Mouse (Mus musculus) neural tube, embryonic 14.5 days (tissue): Measurements from ENCODE around the gene Tmem255b. TPM values are rescaled to one million over a fixed set of nuclear protein-coding genes. Genes with fewer than 3 reads are reported as not detected.

Source experiments
- ATAC-seq: fragments of 200-750 bp; cut with Nextera tagmentation; 2 replicates; pipeline ENCODE4 v1.8.0; 2017; ENCODE audit warnings: low read depth, mild to moderate bottlenecking, moderate TSS enrichment, moderate library complexity
- H3K27ac ChIP-seq: fragments of 300-500 bp; sonication (generic); 2 replicates; pipeline ENCODE4 v1.5.1; 2014; ENCODE audit warnings: low read depth, mild to moderate bottlenecking, control low read depth, low read length, moderate library complexity, mixed read lengths
- H3K27me3 ChIP-seq: fragments of 300-500 bp; sonication (generic); 2 replicates; pipeline ENCODE4 v1.6.1; 2014; ENCODE audit warnings: low read length; ENCODE audit not compliant: control insufficient read depth, insufficient read depth
- H3K36me3 ChIP-seq: fragments of 300-500 bp; sonication (generic); 2 replicates; pipeline ENCODE4 v1.6.1; 2014; ENCODE audit warnings: low read length, mixed read lengths; ENCODE audit not compliant: control insufficient read depth, insufficient read depth
- H3K4me1 ChIP-seq: fragments of 300-500 bp; sonication (generic); 2 replicates; pipeline ENCODE4 v1.6.1; 2014; ENCODE audit warnings: low read length; ENCODE audit not compliant: control insufficient read depth, insufficient read depth
- H3K4me2 ChIP-seq: fragments of 300-500 bp; sonication (generic); 2 replicates; pipeline ENCODE4 v1.6.1; 2014; ENCODE audit warnings: mild to moderate bottlenecking, low read depth, low read length, control low read depth
- H3K4me3 ChIP-seq: fragments of 300-500 bp; sonication (generic); 2 replicates; pipeline ENCODE4 v1.5.1; 2014; ENCODE audit warnings: low read depth, low read length, control low read depth, mixed read lengths
- H3K9ac ChIP-seq: fragments of 300-500 bp; sonication (generic); replicated peaks from 2 replicates; pipeline ENCODE4 v1.6.1; 2014; ENCODE audit warnings: low read depth, mild to moderate bottlenecking, control low read depth, low read length, mixed read lengths
- H3K9me3 ChIP-seq: fragments of 300-500 bp; sonication (generic); 2 replicates; pipeline ENCODE4 v1.6.1; 2016; ENCODE audit warnings: low read length; ENCODE audit not compliant: control insufficient read depth
- WGBS: fragments of 180-500 bp; shearing (Covaris S2); extraction: QIAGEN DNeasy Blood & Tissue Kit; methylation state at CpG from one replicate; pipeline ENCODE4 v1.1.7; 2014; 5-methylcytosine and 5-hydroxymethylcytosine counted together
- polyA plus RNA-seq: library from polyadenylated mRNA; unstranded; fragments of >200 nt; fragmentation: Nextera tagmentation; extraction: Ambion mirVana; gene quantifications from 2 replicates; pipeline ENCODE4 v1.2.1, GENCODE M21; 2014

The Tmem255b gene
- polyA plus RNA-seq, 1 experiment from 2014 or later, result 1.5 TPM

DNA sequence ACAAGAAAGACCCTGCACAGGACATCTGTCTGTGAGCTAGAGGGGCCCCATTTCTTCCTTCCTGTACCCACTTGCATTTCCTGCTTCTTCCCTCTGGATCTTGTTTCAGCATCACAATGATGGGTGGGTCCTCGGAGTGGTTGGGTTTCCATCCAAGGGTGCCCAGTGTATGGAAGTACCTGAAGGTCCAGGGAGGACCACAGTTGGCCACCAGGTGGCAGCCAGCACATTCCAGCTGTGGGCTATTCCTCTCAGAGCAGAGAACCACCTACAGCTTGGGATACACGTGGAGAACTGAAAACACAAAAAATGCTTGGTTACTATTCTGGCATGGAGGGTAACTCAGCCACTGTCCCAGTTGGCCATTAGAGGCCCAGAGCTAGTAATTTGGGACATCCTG, 20.3 kb downstream of the Tmem255b start:
- whole genome bisulfite sequencing, result 29% methylated on average over 2 of the region's 2 CpGs
- Histone ChIP-seq H3K9me3 (no peaks in the 10 kb centered on the region), H3K36me3 (no peaks in the 10 kb centered on the region), H3K4me1 (peaks cover 11% of the 10 kb centered on the region; the same call in 1 of the 2 replicates), H3K4me3 (no peak overlapping the region), H3K4me2 (no peak overlapping the region), H3K9ac (no peak overlapping the region), H3K27me3 (no peaks in the 10 kb centered on the region), H3K27ac (no peak overlapping the region)
- ATAC-seq, result peak; percentile 70

DNA sequence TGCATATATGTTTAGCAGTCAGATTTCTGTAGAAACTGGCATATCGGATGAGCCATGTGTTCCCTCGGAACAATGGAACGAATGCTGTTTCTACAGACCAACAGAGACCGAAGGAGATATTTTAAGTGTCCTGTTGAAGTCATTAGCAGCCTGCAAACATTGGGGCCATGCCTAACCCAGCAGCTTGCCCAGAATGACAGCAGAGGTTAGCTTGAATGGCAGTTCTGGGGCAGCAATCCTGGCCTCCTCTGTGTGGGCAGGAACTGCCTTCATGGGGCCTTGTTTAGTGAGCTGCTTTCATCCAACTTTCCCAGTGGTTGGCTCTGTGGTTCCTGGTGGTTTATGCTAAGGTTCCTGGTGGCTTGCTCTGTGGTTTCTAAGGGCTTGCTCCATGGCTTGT, 24.4 kb downstream of the Tmem255b start:
- H3K36me3 ChIP-seq, result no peaks in the 10 kb centered on the region
- ATAC-seq, result no peak
- no peak overlapping the region for H3K4me3 ChIP-seq
- WGBS, result 94% methylated on average over 4 of the region's 4 CpGs
- H3K4me2 ChIP-seq, result no peak overlapping the region
- H3K4me1 ChIP-seq, result peaks cover 4% of the 10 kb centered on the region; the same call in 1 of the 2 replicates
- H3K27ac ChIP-seq, result no peak overlapping the region
- H3K9ac ChIP-seq, result no peak overlapping the region
- no peaks in the 10 kb centered on the region for H3K9me3 ChIP-seq
- H3K27me3 ChIP-seq, result no peaks in the 10 kb centered on the region

DNA sequence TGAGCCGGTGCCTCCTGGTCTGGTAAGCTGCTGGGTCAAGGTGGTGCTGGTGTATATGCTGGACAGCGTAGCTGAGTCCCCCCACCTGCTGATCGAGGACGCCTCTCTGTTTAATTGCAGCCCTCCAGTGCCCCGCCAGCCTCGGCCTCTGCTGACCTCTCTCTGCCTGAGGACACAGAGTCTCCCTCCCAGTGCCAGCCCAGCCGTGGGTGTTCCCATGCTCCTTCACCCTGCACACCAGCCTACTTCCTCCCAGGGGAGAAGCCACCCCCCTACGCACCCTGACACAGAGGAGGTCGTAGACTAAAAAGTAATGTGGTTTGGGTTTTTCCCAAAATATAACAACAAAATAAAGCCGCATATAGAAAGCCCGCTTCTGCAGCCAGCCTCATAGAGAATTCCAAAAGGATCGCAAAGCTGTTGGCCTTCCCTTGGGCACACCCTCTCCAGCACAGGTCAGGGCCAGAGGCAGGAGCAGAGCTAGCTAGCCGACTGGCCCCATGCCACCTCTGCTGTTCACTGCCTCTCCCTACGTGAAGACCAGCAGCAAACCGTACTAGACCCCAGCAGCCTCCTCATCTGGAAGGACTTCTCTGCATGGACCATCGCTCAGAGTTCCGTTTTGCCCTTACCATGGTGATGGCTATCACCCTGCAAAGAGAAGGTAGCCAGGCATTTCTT, 26.2 kb downstream of the Tmem255b start:
- Histone ChIP-seq H3K36me3 (no peaks in the 10 kb centered on the region), H3K4me1 (no peaks in the 10 kb centered on the region), H3K9ac (no peak overlapping the region), H3K4me3 (no peak overlapping the region), H3K27me3 (no peaks in the 10 kb centered on the region), H3K9me3 (no peaks in the 10 kb centered on the region), H3K27ac (no peak overlapping the region), H3K4me2 (no peak overlapping the region)
- 79% methylated on average over 17 of the region's 17 CpGs for WGBS
- no peak for ATAC-seq

- Histone ChIP-seq H3K4me3 (no peak overlapping the region), H3K9ac (no peak overlapping the region), H3K27ac (no peak overlapping the region), H3K36me3 (no peaks in the 10 kb centered on the region), H3K27me3 (no peaks in the 10 kb centered on the region), H3K9me3 (no peaks in the 10 kb centered on the region), H3K4me1 (no peaks in the 10 kb centered on the region), H3K4me2 (no peak overlapping the region)
- ATAC-seq, result no peak
- WGBS, result 39% methylated on average over 4 of the region's 4 CpGs
Observed at GRCm38 (mm10) chr8:13461843-13462242, 26.9 kb downstream of the Tmem255b start.

GRCm38 (mm10) chr8:13462392-13462791, 27.4 kb downstream of the Tmem255b start:
- H3K4me3 ChIP-seq, result no peak overlapping the region
- WGBS, result 78% methylated on average over 10 of the region's 10 CpGs
- no peak overlapping the region for H3K4me2 ChIP-seq
- H3K27me3 ChIP-seq, result no peaks in the 10 kb centered on the region
- H3K4me1 ChIP-seq, result no peaks in the 10 kb centered on the region
- H3K9me3 ChIP-seq, result no peaks in the 10 kb centered on the region
- no peak overlapping the region for H3K9ac ChIP-seq
- ATAC-seq, result no peak
- no peaks in the 10 kb centered on the region for H3K36me3 ChIP-seq
- no peak overlapping the region for H3K27ac ChIP-seq

DNA sequence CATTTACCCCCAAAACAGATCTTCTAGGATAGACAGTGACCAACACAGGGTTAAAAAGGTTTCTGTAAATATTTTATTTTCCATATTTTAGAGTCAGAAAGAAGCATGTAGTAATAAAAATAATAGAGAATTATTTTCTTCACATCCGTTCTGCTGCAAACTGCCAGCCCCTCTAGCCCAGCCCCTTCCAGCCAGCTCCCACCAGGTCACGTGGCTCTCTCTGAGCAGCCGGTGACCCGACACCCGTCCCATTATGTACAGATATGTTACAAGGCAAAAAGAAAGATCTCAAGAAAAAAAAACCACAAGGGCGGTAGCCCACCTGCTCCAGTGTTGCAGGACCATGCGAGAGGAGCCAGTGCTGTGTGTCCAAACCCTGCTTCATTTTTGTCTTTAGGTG, 30.3 kb downstream of the Tmem255b start:
- no peaks in the 10 kb centered on the region for H3K9me3 ChIP-seq
- no peak overlapping the region for H3K4me2 ChIP-seq
- H3K27ac ChIP-seq, result no peak overlapping the region
- no peaks in the 10 kb centered on the region for H3K36me3 ChIP-seq
- 74% methylated on average over 7 of the region's 7 CpGs for WGBS
- ATAC-seq, result no peak
- H3K9ac ChIP-seq, result no peak overlapping the region
- no peaks in the 10 kb centered on the region for H3K4me1 ChIP-seq
- H3K4me3 ChIP-seq, result no peak overlapping the region
- no peaks in the 10 kb centered on the region for H3K27me3 ChIP-seq

DNA sequence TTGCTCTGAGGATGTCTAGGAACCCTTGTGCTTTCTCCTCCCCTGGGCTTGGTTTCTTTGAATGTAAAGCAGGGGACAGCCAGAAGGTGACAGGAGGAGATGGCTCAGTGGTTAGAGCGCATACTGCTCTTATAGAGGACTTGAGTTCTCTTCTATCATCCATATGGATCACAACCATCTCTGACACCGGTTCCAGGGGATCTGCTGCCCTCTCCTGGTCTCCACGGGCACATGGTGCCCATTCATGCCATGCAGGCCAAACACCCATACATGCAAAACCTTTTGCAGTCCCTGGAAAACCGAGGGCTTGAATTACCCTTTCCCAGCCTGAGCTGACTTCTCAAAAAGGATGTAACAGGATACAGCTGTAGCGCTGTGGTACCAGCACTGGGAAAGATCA, 32.0 kb downstream of the Tmem255b start:
- H3K27me3 ChIP-seq, result no peaks in the 10 kb centered on the region
- no peak overlapping the region for H3K27ac ChIP-seq
- no peak overlapping the region for H3K4me2 ChIP-seq
- WGBS, result 66% methylated on average over 5 of the region's 5 CpGs
- H3K36me3 ChIP-seq, result no peaks in the 10 kb centered on the region
- no peaks in the 10 kb centered on the region for H3K4me1 ChIP-seq
- no peak overlapping the region for H3K4me3 ChIP-seq
- H3K9me3 ChIP-seq, result no peaks in the 10 kb centered on the region
- no peak for ATAC-seq
- H3K9ac ChIP-seq, result no peak overlapping the region

- Histone ChIP-seq H3K9me3 (no peaks in the 10 kb centered on the region), H3K9ac (no peak overlapping the region), H3K4me3 (no peak overlapping the region), H3K4me2 (no peak overlapping the region), H3K27ac (no peak overlapping the region), H3K27me3 (no peaks in the 10 kb centered on the region), H3K36me3 (no peaks in the 10 kb centered on the region), H3K4me1 (no peaks in the 10 kb centered on the region)
- ATAC-seq, result no peak
- 69% methylated on average over 9 of the region's 9 CpGs for WGBS
Observed at GRCm38 (mm10) chr8:13468737-13469136, 33.7 kb downstream of the Tmem255b start.

DNA sequence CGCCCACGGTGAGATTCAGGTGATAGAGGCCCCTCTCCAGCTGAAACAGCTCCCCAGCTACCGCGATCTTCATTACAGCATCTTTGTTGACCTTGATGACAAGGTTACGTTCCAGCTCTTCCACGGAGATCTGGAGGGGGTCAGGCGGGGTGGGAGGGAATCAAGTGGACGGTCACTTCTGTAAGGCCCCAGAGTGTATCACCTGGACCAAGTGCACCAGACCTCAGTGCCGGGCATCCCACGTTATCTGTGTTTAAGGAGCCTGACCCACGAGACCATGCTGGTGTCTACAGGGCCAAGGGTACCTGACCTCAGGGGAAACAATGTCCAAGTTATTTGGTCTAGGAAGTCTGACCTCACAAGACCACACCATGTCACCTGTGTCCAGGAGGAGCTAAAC, 36.5 kb downstream of the Tmem255b start:
- 90% methylated on average over 11 of the region's 11 CpGs for WGBS
- no peak overlapping the region for H3K9ac ChIP-seq
- no peaks in the 10 kb centered on the region for H3K36me3 ChIP-seq
- H3K9me3 ChIP-seq, result no peaks in the 10 kb centered on the region
- H3K4me1 ChIP-seq, result no peaks in the 10 kb centered on the region
- no peak overlapping the region for H3K4me3 ChIP-seq
- H3K27ac ChIP-seq, result no peak overlapping the region
- H3K27me3 ChIP-seq, result no peaks in the 10 kb centered on the region
- no peak overlapping the region for H3K4me2 ChIP-seq
- ATAC-seq, result no peak
